Mouse (Mus musculus) stomach, embryonic 16.5 days (tissue): ENCODE measurements around the gene Ror2. TPM values are rescaled to one million over a fixed set of nuclear protein-coding genes. Genes with fewer than 3 reads are reported as not detected.

Experiments
- ATAC-seq: fragments of 200-750 bp; cut with Nextera tagmentation; 2 replicates; pipeline ENCODE4 v1.8.0; 2017; ENCODE audit warnings: moderate number of reproducible peaks, moderate TSS enrichment; ENCODE audit not compliant: insufficient read depth, low FRiP score
- H3K27ac ChIP-seq: fragments of 300-500 bp; sonication (generic); 2 replicates; pipeline ENCODE4 v1.5.1; 2014; ENCODE audit warnings: low read length
- H3K27me3 ChIP-seq: fragments of 300-500 bp; sonication (generic); 2 replicates; pipeline ENCODE4 v1.6.1; 2014; ENCODE audit warnings: low read length, control low read depth, mixed read lengths; ENCODE audit not compliant: control insufficient read depth, insufficient read depth
- H3K36me3 ChIP-seq: fragments of 300-500 bp; sonication (generic); 2 replicates; pipeline ENCODE4 v1.6.1; 2014; ENCODE audit warnings: low read length; ENCODE audit not compliant: control insufficient read depth, insufficient read depth
- H3K4me1 ChIP-seq: fragments of 300-500 bp; sonication (generic); 2 replicates; pipeline ENCODE4 v1.6.1; 2014; ENCODE audit warnings: low read length, control low read depth, mixed read lengths; ENCODE audit not compliant: control insufficient read depth, insufficient read depth
- H3K4me2 ChIP-seq: fragments of 300-500 bp; sonication (generic); 2 replicates; pipeline ENCODE4 v1.6.1; 2014; ENCODE audit warnings: low read depth, low read length, mixed read lengths
- H3K4me3 ChIP-seq: fragments of 300-500 bp; sonication (generic); replicated peaks from 2 replicates; pipeline ENCODE4 v1.5.1; 2014; ENCODE audit warnings: mild to moderate bottlenecking, low read length
- H3K9ac ChIP-seq: fragments of 300-500 bp; sonication (generic); 2 replicates; pipeline ENCODE4 v1.6.1; 2014; ENCODE audit warnings: low read length
- H3K9me3 ChIP-seq: fragments of 300-500 bp; sonication (generic); replicated peaks from 2 replicates; pipeline ENCODE4 v1.6.1; 2016; ENCODE audit warnings: low read length, control low read depth; ENCODE audit not compliant: control insufficient read depth
- WGBS: fragments of 180-500 bp; shearing (Covaris S2); extraction: QIAGEN DNeasy Blood & Tissue Kit; methylation state at CpG from one replicate; pipeline ENCODE4 v1.1.7; 2014; 5-methylcytosine and 5-hydroxymethylcytosine counted together
- polyA plus RNA-seq: library from polyadenylated mRNA; unstranded; fragments of >200 nt; fragmentation: Nextera tagmentation; extraction: Ambion mirVana; gene quantifications from 2 replicates; pipeline ENCODE4 v1.2.1, GENCODE M21; 2015

The Ror2 gene
- polyA plus RNA-seq, 1 experiment from 2014 or later = 13.5 TPM

GRCm38 (mm10) chr13:53309661-53310160, 23.8 kb upstream of the Ror2 start:
- peak overlapping the region; percentile 51 for H3K9ac ChIP-seq
- H3K4me3 ChIP-seq = peak overlapping the region; percentile 30
- peaks cover 11% of the 10 kb centered on the region for H3K4me1 ChIP-seq
- no peaks in the 10 kb centered on the region for H3K27me3 ChIP-seq
- ATAC-seq = peak; percentile 85
- H3K27ac ChIP-seq = peak overlapping the region; percentile 80
- WGBS = 2% methylated on average over 15 of the region's 15 CpGs
- H3K36me3 ChIP-seq = no peaks in the 10 kb centered on the region
- peak overlapping the region; percentile 53 for H3K4me2 ChIP-seq
- H3K9me3 ChIP-seq = no peaks in the 10 kb centered on the region

GRCm38 (mm10) chr13:53309148-53309547, 23.2 kb upstream of the Ror2 start:
- H3K4me1 ChIP-seq = peaks cover 8% of the 10 kb centered on the region
- peak overlapping the region; percentile 51 for H3K9ac ChIP-seq
- H3K9me3 ChIP-seq = no peaks in the 10 kb centered on the region
- H3K36me3 ChIP-seq = no peaks in the 10 kb centered on the region
- H3K4me2 ChIP-seq = peak overlapping the region; percentile 53
- 26% methylated on average over 9 of the region's 9 CpGs for WGBS
- ATAC-seq = peak; percentile 41; the same call in 1 of the 2 replicates
- peak overlapping the region; percentile 30 for H3K4me3 ChIP-seq
- no peaks in the 10 kb centered on the region for H3K27me3 ChIP-seq
- peak overlapping the region; percentile 80 for H3K27ac ChIP-seq

- H3K36me3 ChIP-seq = no peaks in the 10 kb centered on the region
- peaks cover 8% of the 10 kb centered on the region for H3K4me1 ChIP-seq
- H3K4me2 ChIP-seq = no peak overlapping the region
- no peak for ATAC-seq
- H3K27me3 ChIP-seq = no peaks in the 10 kb centered on the region
- no peak overlapping the region for H3K9ac ChIP-seq
- H3K4me3 ChIP-seq = no peak overlapping the region
- no peaks in the 10 kb centered on the region for H3K9me3 ChIP-seq
- WGBS = 71% methylated on average over 5 of the region's 5 CpGs
- no peak overlapping the region for H3K27ac ChIP-seq
Measured at GRCm38 (mm10) chr13:53306836-53307235, 20.9 kb upstream of the Ror2 start.

- Histone ChIP-seq H3K27me3 (no peaks in the 10 kb centered on the region), H3K9me3 (no peaks in the 10 kb centered on the region), H3K9ac (no peak overlapping the region), H3K4me1 (peaks cover 8% of the 10 kb centered on the region), H3K4me2 (no peak overlapping the region), H3K4me3 (no peak overlapping the region), H3K27ac (no peak overlapping the region), H3K36me3 (no peaks in the 10 kb centered on the region)
- ATAC-seq = no peak
- WGBS = 80% methylated on average over 8 of the region's 8 CpGs
Measured at GRCm38 (mm10) chr13:53305256-53305655, 19.3 kb upstream of the Ror2 start.

GRCm38 (mm10) chr13:53302688-53303087, 16.8 kb upstream of the Ror2 start:
- H3K4me2 ChIP-seq = no peak overlapping the region
- H3K36me3 ChIP-seq = no peaks in the 10 kb centered on the region
- H3K9me3 ChIP-seq = no peaks in the 10 kb centered on the region
- H3K27ac ChIP-seq = no peak overlapping the region
- H3K27me3 ChIP-seq = no peaks in the 10 kb centered on the region
- H3K9ac ChIP-seq = no peak overlapping the region
- ATAC-seq = no peak
- WGBS = 59% methylated on average over 10 of the region's 10 CpGs
- H3K4me3 ChIP-seq = no peak overlapping the region
- peaks cover 7% of the 10 kb centered on the region for H3K4me1 ChIP-seq

- Histone ChIP-seq H3K36me3 (no peaks in the 10 kb centered on the region), H3K9ac (no peak overlapping the region), H3K9me3 (no peaks in the 10 kb centered on the region), H3K27ac (peak overlapping the region; percentile 23; the same call in 1 of the 2 replicates), H3K27me3 (no peaks in the 10 kb centered on the region), H3K4me3 (no peak overlapping the region), H3K4me1 (peaks cover 19% of the 10 kb centered on the region), H3K4me2 (0 out of 2 replicates have a peak overlapping the region, but pooled peaks have one; percentile 27)
- 10% methylated on average over 12 of the region's 12 CpGs for WGBS
- no peak for ATAC-seq
Measured at GRCm38 (mm10) chr13:53293065-53293464, 7.1 kb upstream of the Ror2 start.

GRCm38 (mm10) chr13:53292244-53292643, 6.3 kb upstream of the Ror2 start:
- 29% methylated on average over 3 of the region's 3 CpGs for WGBS

GRCm38 (mm10) chr13:53285261-53285755, 616 bp downstream of the Ror2 start:
- peak overlapping the region; percentile 79 for H3K27ac ChIP-seq
- no peaks in the 10 kb centered on the region for H3K36me3 ChIP-seq
- ATAC-seq = peak; percentile 41
- H3K4me1 ChIP-seq = peaks cover 22% of the 10 kb centered on the region
- no peaks in the 10 kb centered on the region for H3K9me3 ChIP-seq
- H3K4me3 ChIP-seq = peak overlapping the region; percentile 70
- peak overlapping the region; percentile 88 for H3K9ac ChIP-seq
- H3K4me2 ChIP-seq = peak overlapping the region; percentile 52
- no peaks in the 10 kb centered on the region for H3K27me3 ChIP-seq
- WGBS = 1% methylated on average over 35 of the region's 35 CpGs

More at GRCm38 (mm10) chr13:53292244-53292643, 6.3 kb upstream of the Ror2 start:
- H3K4me3 ChIP-seq = no peak overlapping the region
- no peak for ATAC-seq
- peak overlapping the region; percentile 41; the same call in 1 of the 2 replicates for H3K27ac ChIP-seq
- no peaks in the 10 kb centered on the region for H3K36me3 ChIP-seq
- H3K9me3 ChIP-seq = no peaks in the 10 kb centered on the region
- H3K4me1 ChIP-seq = peaks cover 11% of the 10 kb centered on the region
- no peak overlapping the region for H3K9ac ChIP-seq
- H3K27me3 ChIP-seq = no peaks in the 10 kb centered on the region
- H3K4me2 ChIP-seq = no peak overlapping the region

GRCm38 (mm10) chr13:53284740-53285191, 1.2 kb downstream of the Ror2 start:
- 4% methylated on average over 17 of the region's 17 CpGs for WGBS
- Histone ChIP-seq H3K27ac (peak overlapping the region; percentile 79), H3K9ac (peak overlapping the region; percentile 88), H3K36me3 (no peaks in the 10 kb centered on the region), H3K4me2 (peak overlapping the region; percentile 52), H3K9me3 (no peaks in the 10 kb centered on the region), H3K4me3 (peak overlapping the region; percentile 70), H3K27me3 (no peaks in the 10 kb centered on the region), H3K4me1 (peaks cover 22% of the 10 kb centered on the region)
- ATAC-seq = no peak
